Mouse (Mus musculus): Measurements from ENCODE around the gene Tmem104.

GRCm38 (mm10) chr11:115264136-115264861, 77.0 kb downstream of the Tmem104 start:
- TF ChIP-seq CTCF (IDR thresholded peaks at IDR 0.05; ENCODE audit: borderline replicate concordance, insufficient read depth, low read length) (no peak), POLR2A (IDR thresholded peaks at IDR 0.05; ENCODE audit: low read depth, low read length) (no peak)

Data from embryonic fibroblast, embryonic 13.5 days (primary cell).